Mouse (Mus musculus) brain, embryonic 14.5 days (tissue): ENCODE results near the gene Gpc6. TPM values are rescaled to one million over a fixed set of nuclear protein-coding genes. Genes with fewer than 3 reads are reported as not detected.

ENCODE experiments used
- DNase-seq: peaks from one replicate; pipeline ENCODE4 v3.0.0-alpha.2; 2011; ENCODE audit warnings: low read depth
- CTCF ChIP-seq: fragments of 200-500 bp; IDR thresholded peaks from 2 replicates; pipeline ENCODE4 v1.5.1; 2012; ENCODE audit warnings: inconsistent platforms, mild to moderate bottlenecking, moderate library complexity, borderline replicate concordance; ENCODE audit not compliant: insufficient read depth, insufficient read length; ENCODE audit errors: extremely low read depth
- POLR2A ChIP-seq: fragments of 200-500 bp; IDR thresholded peaks from 2 replicates; pipeline ENCODE4 v1.6.1; 2012; ENCODE audit warnings: mild to moderate bottlenecking, inconsistent platforms, borderline replicate concordance; ENCODE audit not compliant: poor library complexity, insufficient read depth, insufficient read length, severe bottlenecking; ENCODE audit errors: extremely low read depth
- polyA plus RNA-seq: library from polyadenylated mRNA; depleted of rRNA; stranded (reverse); fragments of >200 nt; gene quantifications from 2 replicates; pipeline ENCODE4 v1.2.3, GENCODE M21; 2012; rRNA removed

The Gpc6 gene
- 6.5 and 10.7 TPM in 2 replicates for polyA plus RNA-seq

DNA sequence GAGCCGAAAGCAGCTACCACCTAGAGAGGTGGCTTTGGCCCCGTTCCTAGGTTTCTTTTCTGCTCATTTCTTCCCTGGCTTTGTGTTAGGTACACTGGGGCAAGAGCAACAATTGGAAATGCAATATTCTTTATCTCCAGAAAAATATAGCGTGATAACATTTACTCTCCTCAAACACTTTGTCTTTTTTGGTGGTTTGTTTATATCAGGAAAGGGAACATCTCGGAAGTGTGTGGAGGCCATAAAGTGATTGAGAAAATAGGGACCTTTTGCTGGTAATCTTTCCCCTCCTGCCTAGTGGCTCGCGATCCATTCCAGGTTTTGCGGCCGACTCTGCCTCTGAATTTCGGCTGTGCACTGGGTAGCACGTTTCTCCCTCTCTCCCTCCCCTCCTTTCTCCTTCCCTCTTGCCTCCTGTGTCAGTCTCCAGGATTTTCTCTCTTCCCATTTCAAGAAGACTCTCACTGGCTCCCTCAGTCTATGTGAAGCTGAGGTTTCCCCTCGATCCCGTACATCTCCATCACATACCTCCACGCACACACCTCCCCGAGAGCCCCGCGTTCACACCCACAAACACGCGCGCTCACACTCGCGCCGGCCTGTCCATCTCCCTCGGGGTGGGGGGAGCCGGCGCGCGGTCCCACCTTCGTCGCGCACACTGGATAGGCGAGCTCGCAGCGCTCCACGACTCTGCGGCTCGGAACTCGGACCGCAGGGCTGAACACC is at the start of gene Gpc6:
Gene Gpc6, plus strand, starts transcription at position 440 of the 726 bp plus-strand sequence.
- peak; percentile 13; the same call in 1 of the 2 replicates for TF ChIP-seq POLR2A
- no peak for TF ChIP-seq CTCF
- DNase-seq: peak; percentile 97

DNA sequence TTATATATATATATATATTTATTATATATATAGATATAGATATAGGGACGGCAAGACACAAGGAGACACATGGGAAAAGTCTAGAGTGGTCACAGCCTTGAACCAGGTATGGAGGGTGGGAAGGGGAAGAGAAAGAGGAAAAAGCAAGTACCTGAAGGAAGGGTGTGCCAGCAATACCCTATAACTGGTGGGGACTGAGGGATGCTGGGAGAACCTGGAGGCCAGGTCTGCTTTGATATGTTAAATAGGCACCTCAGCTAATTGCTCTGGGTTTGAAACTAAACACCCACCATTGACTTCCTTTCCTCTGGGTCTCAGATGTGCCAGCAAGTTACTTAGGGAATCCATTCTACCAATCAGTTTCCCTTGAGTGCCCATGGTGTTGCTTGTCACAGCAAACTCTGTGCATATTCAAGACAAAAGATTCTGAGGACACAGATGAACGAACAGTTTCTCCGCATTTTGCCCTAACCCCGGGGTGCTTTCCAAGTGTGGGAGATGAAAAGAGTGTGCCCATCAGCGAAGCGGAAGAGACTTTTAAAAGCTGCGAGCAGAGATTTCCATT is 42.6 kb upstream of the Gpc6 start:
- DNase-seq: peak; percentile 69
- TF ChIP-seq CTCF (no peak), POLR2A (no peak)

DNA sequence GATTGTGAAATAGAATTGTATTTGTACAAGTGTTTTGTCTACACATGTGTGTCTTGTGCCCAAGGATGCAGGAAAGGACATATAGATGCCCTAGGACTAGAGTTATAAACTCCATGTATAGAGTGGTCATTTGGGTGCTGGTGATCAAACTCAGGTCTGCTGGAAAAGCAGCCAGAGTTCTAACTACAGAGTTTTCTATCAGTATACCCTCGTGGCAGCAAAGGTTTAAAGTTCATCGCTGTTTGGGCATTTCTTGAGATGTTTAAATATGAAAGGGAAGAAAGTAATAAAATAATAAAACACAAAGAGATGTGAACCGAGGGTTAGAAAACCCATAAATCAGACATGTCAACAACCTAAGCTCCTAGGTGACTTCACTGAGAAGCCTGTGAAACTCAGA is 30.8 kb upstream of the Gpc6 start:
- DNase-seq: no peak
- TF ChIP-seq POLR2A (no peak), CTCF (no peak)

DNA sequence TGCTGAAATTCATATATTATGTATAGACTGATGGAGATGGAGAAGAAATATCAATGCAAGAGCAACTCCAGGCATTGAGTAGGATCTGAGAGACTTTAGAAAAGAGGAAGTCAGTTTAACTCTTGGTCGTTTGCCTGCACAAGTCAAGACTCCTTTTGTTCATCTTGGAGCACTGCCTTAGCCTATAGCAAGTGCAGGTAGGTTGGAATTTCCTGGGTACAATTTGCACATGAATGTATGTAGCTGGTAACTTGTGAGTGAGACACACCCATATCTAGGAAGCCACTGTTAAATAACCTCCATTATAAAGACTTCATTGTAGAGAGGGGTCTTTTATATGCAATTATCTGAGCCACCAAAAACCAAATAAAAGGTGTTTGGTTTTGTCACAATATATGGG is 27.1 kb upstream of the Gpc6 start:
- DNase-seq: no peak
- no peak for TF ChIP-seq POLR2A
- no peak for TF ChIP-seq CTCF

DNA sequence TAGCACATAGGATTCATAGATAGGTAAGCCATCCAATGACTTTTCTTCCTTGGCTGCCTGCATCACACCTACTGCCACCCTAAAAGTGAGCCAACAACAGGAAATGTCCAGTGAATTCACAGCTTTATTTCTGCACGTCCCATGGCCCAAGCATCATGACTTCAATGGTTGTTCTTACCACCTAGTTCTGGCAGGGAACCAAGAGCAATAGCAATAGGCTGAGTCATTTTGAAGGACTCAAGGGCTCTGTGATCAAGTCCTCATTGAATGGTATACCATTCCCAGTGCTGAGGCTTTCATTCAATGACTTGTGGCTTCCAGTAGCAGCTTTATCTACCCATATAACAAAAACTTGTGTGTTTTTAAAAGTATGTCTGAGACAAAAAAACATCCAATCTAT is 13.3 kb upstream of the Gpc6 start:
- TF ChIP-seq CTCF: no peak
- no peak for TF ChIP-seq POLR2A
- DNase-seq: no peak

DNA sequence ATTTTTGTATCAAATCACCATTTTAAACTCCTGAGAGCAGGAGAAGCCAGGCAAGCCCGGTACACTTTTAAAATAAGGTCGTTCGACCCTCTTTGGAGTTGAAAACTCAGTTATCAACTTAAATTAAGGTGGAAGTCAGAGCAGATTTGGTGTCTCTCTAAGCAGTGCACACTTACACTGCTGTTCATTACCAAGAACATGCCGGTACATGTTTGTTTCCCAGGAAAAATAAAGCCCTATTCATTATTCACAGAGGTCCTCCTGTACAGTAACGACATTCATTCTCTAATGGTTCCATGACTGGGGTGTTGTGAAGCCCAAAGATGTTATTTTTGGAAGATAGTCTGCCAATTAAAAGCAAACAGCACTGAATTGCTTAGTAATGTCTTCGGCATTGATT is 8.2 kb upstream of the Gpc6 start:
- TF ChIP-seq CTCF: no peak
- no peak for TF ChIP-seq POLR2A
- peak; percentile 42 for DNase-seq

DNA sequence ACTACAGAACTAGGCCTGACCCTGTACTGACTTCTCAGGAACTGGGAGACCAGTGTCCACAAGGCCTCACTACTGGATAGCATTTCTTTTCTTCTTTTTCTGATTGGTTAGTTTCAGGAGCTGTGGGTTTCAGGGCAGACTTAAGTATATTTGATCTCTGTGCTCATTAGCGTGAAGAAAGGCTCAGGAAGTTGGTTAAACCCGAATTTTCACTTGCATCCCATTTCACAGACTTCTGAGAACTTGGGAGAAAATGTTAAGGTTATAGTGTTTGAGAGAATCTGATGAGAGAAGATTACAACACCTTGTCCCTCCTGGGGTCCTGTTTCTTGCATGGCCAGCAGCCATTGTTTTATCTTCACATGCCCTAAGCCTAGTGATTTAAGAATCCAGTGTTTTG is 849 bp upstream of the Gpc6 start:
- no peak for TF ChIP-seq CTCF
- no peak for TF ChIP-seq POLR2A
- no peak for DNase-seq

DNA sequence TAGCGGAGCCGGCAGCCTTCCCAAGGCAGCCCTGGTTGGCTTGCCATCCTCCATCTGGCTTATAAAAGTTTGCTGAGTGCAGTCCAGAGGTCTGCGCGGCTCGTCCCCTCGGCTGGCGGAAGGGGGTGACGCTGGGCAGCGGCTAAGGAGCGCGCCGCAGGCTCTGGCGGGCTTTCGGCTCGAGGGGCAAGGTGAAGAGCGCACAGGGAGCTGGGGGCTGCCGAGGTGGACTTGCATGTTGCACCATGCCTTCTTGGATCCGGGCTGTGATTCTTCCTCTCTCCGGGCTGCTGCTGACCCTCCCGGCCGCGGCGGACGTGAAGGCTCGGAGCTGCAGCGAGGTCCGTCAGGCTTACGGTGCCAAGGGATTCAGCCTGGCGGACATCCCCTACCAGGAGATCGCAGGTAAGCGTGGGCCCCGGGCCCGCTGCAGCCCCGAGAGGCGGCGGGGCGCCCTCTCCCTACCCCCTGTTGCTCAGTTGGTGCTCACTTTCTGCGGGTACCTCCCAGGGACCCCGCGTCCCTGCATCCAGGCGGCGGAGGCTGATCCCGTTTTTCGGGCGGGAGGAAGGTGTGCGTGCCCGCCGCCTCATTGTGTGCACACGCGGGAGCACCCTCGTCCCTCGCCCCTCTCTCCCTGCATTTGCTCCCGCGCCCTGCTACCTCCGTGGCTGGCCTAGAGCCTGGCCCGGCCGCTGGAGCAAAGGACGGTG is 732 bp downstream of the Gpc6 start:
- DNase-seq: peak; percentile 80
- TF ChIP-seq POLR2A (no peak), CTCF (no peak)

DNA sequence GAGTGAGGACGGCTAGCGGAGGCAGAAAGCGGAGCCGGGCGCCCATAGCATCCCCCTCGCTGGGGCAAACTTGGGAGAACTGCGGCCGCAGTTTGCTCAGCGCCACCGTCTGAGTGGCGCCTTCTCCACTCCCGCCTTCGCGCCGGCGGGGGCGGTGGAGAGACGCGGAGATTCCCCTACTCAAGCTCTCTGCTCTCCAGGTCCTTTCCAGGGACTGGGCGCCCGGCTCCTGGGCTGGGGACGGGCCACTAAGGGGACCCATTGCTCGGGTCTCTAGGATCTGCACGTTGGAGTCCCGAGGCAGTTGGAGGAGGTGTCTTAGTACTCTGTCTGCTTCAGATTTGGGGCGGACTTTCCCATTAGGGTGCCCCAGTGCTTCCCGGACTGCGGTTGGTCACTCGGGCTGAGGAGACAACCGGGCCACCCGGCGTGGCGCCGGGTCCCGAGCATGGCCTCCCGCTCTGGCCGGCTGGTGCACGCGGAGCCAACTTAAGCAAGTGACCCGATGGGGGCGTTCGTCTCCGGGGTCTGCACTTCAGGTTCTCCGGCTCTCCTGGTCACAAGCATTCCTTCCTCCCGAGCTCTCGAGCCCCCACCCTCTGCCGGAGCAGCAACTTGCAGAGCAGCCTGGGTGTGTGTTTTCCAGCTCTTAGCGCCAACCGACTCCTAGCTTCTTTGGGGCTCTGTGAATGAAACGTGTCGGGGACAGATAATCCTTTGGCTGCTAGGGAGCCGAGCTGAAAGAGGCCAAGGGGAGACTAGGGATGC is 1.5 kb downstream of the Gpc6 start:
- TF ChIP-seq POLR2A: peak; percentile 13; the same call in 1 of the 2 replicates
- TF ChIP-seq CTCF: peak; percentile 42; the same call in 1 of the 2 replicates
- peak; percentile 97 for DNase-seq

DNA sequence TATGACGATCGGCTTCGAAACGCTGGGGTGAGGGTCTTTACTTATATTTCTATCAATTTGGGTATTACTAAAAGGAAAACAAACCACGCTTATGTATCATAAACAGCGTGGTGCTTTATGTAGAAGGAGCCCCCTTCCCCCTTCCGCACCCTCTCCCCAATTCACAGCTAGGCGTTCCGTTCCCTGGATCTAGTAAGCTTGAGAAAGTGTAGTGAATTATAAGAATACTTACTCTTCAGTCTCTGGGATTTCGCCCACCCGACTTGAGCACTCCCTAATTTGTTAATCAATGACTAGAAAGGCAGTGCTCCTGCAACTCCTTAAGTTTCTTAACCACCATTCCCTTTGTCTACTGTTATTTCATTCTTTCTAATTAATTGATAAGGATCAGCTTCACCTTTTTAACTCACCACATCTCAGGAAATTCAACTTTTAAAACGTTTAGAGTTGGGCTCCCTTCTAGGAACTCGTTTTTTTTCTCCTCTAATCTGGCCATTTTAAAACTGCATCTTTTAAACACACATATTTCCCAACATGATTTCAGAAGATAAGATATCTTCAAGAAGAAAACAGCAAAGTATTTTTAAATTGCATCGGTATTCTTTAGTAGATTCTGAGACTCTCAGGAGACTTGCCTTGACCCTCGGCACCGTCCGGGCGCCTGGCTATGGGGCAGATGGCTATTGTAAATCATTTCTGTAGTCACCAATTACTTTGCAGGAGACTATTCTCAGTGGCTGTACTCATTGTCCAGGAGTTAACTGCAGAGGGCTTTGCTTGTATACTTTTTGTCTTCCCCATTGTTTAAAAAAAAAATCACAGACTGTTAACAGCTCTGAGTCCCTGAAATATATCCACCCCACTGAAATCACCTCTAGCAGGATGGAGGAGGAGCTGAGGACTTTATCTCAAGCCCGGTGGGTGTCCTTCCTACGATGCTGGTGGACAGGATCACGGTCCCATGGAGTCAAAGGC is 2.5 kb downstream of the Gpc6 start:
- peak; percentile 72 for DNase-seq
- TF ChIP-seq POLR2A (no peak), CTCF (no peak)
